8 mouse cellular contexts compared by ENCODE assay signal in genomic region chr14:11553273-11553665, GRCm38 (mm10). TPM values are rescaled to one million over a fixed set of nuclear protein-coding genes. Genes with fewer than 3 reads are reported as not detected.
DNase-seq lines count a peak whose midpoint lies in the region; ATAC-seq and TF ChIP-seq lines count a peak whose summit lies in the region.

Gene Ptprg (plus strand): TSS chr14:11553532.

- under 1% methylated on average over 38 of the region's 40 CpGs for WGBS in liver, postnatal 0 days (ENCODE audit: insufficient replicate concordance)

- H3K4me2 ChIP-seq in liver, postnatal 0 days (ENCODE audit: low read depth, low read length) = peak within 1 kb of the TSS; percentile 85

- H3K9ac ChIP-seq in liver, postnatal 0 days (replicated peaks) = peak within 1 kb of the TSS; percentile 71

- DNase-seq in ZHBTc4 (ENCODE audit: low read depth, low spot score) (peak; percentile 89), adipocyte (ENCODE audit: low spot score) (no peak)
- DNase-seq in cerebellum, postnatal 14 days = peak; percentile 92 to 93
- DNase-seq in frontal cortex, postnatal 14 days (ENCODE audit: low spot score in 2 of 2) = peak; percentile 81 to 83
- peak; percentile 76 to 82 for DNase-seq in layer of hippocampus, adult 8-10 months (ENCODE audit: low spot score in 2 of 2)
- peak; percentile 80 for DNase-seq in liver, postnatal 0 days
- peak; percentile 83 for DNase-seq in ovary, postnatal 10 days (ENCODE audit: low spot score)

- H3K36me3 ChIP-seq in liver, postnatal 0 days (replicated peaks; ENCODE audit: insufficient read depth, low read length) = no peaks in the 10 kb centered on the region

- H3K27ac ChIP-seq in liver, postnatal 0 days (ENCODE audit: low read depth) = peak within 1 kb of the TSS; percentile 89

- peak within 1 kb of the TSS; percentile 60 for H3K4me3 ChIP-seq in liver, postnatal 0 days (ENCODE audit: low read depth, low read length)

- H3K4me1 ChIP-seq in liver, postnatal 0 days (ENCODE audit: insufficient read depth) = peaks cover 5% of the 10 kb centered on the region; the same call in 1 of the 2 replicates

- TF ChIP-seq EP300 in liver, postnatal 0 days (IDR thresholded peaks at IDR 0.05; ENCODE audit: low read depth) = no peak

- H3K27me3 ChIP-seq in liver, postnatal 0 days (ENCODE audit: insufficient read depth, low read length) = peaks cover 30% of the 10 kb centered on the region

- no peaks in the 10 kb centered on the region for H3K9me3 ChIP-seq in liver, postnatal 0 days (ENCODE audit: low read length)

- ATAC-seq in hematopoietic stem cell, adult 5-6 weeks (replicated peaks in 1 of 2; ENCODE audit: insufficient read depth in 1 of 2, low FRiP score in 2 of 2, low TSS enrichment in 1 of 2, low read depth in 1 of 2, poor library complexity in 2 of 2, severe bottlenecking in 2 of 2) = peak; percentile 17 to 36; a peak in 1 of 4 replicates
- peak; percentile 89 for ATAC-seq in liver, postnatal 0 days

- TF ChIP-seq CTCF in liver, postnatal 0 days (IDR thresholded peaks at IDR 0.05; ENCODE audit: low read depth) = no peak

RNA-seq across cellular contexts. Expression of gene Ptprg, which starts in this region (rescaled TPM):
- total RNA-seq in hematopoietic stem cell, adult 5-6 weeks (2017) = not detected in 2 replicates
- 100 to 1,000 TPM in 1 of 4 experiments, 10 to 100 TPM in 3; 88.2 to 105 (median 94.3) TPM for total RNA-seq in layer of hippocampus, adult 8-10 months (2022)
- 1.7 and 2.7 TPM in 2 replicates for polyA plus RNA-seq in liver, postnatal 0 days (2015; fragmentation: Nextera tagmentation; extraction: Ambion mirVana)

Comparison
In these comparisons a context has a peak if more than half of its experiments do, and no peak if none do; other contexts are left out.
1. RNA of gene Ptprg (total RNA-seq): 88.2 to 105 TPM in layer of hippocampus, adult 8-10 months; not detected in hematopoietic stem cell, adult 5-6 weeks; every median in the first group is over 10 times any median in the second.
2. Peak in ATAC-seq in hematopoietic stem cell, adult 5-6 weeks; RNA of the gene not detected or under 1 TPM.